8 mouse cellular contexts compared by ENCODE assay signal in the genomic region with DNA sequence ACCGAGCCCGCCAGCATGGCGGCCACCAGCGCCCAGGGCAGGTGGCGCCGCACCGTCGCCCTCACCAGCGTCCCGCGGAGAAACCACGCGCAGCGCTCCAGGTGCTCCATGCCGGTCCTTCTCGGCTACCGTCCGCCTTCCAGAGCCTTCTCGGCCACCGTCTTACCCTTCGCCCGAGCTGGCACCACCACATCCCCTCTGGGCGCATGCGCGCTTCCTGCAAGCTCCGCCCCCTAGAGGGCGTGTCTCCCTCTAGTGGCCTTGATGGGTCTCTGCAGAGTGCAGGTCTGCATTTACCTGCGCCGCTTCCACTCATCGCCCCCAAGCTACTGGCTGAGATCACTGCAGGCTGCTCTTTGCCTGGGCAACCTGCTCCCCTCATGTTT. TPM values are rescaled to one million over a fixed set of nuclear protein-coding genes. Genes with fewer than 3 reads are reported as not detected.
DNase-seq lines count a peak whose midpoint lies in the region; ATAC-seq lines count a peak whose summit lies in the region.

Gene Fitm2, minus strand, starts transcription at position 164 of the 386 bp plus-strand sequence.

- H3K9ac ChIP-seq in hindbrain, embryonic 12.5 days, result peak within 1 kb of the TSS; percentile 81

- WGBS in hindbrain, embryonic 12.5 days, result 0% methylated on average over 30 of the region's 30 CpGs

- H3K27me3 ChIP-seq in hindbrain, embryonic 12.5 days, result no peaks in the 10 kb centered on the region

- peaks cover 10% of the 10 kb centered on the region for H3K4me1 ChIP-seq in hindbrain, embryonic 12.5 days

- H3K27ac ChIP-seq in hindbrain, embryonic 12.5 days, result peak within 1 kb of the TSS; percentile 81

- peak within 1 kb of the TSS; percentile 82 for H3K4me2 ChIP-seq in hindbrain, embryonic 12.5 days (replicated peaks)

- H3K36me3 ChIP-seq in hindbrain, embryonic 12.5 days, result peaks cover 23% of the 10 kb centered on the region

- no peaks in the 10 kb centered on the region for H3K9me3 ChIP-seq in hindbrain, embryonic 12.5 days (replicated peaks)

- H3K4me3 ChIP-seq in hindbrain, embryonic 12.5 days, result peak within 1 kb of the TSS; percentile 78

- peak; percentile 94 for ATAC-seq in hindbrain, embryonic 12.5 days (ENCODE audit: low FRiP score)

- DNase-seq in Muller cell, postnatal 12 days (ENCODE audit: inconsistent ontology term), result peak; percentile 96
- DNase-seq in cerebellum, adult 9-11 months, result peak; percentile 95
- DNase-seq in frontal cortex, postnatal 10 days (ENCODE audit: low spot score in 2 of 2), result peak; percentile 89 to 96
- DNase-seq in layer of hippocampus, postnatal 14 days (ENCODE audit: low spot score in 2 of 2), result peak; percentile 96 to 98
- DNase-seq in lung, postnatal 14 days, result peak; percentile 96
- peak; percentile 96 for DNase-seq in retina, adult 2 months (ENCODE audit: low read depth, low spot score)
- DNase-seq in thymus, postnatal 36 days, result peak; percentile 95 to 96

RNA-seq across cellular contexts. Expression of gene Fitm2, which starts in this region (rescaled TPM):
- 13.0 and 13.1 TPM in 2 replicates for polyA plus RNA-seq in hindbrain, embryonic 12.5 days (2016; fragmentation: Nextera tagmentation; extraction: Ambion mirVana)
- total RNA-seq in layer of hippocampus, postnatal 14 days (2021), result 10 to 100 TPM; 17.8 to 20.5 TPM

Comparison
In these comparisons a context has a peak if more than half of its experiments do, and no peak if none do; other contexts are left out.
1. Peak in every context shown above with its lines: DNase-seq, ATAC-seq, H3K4me3 ChIP-seq and H3K27ac ChIP-seq.